Mouse (Mus musculus) hindbrain, embryonic 11.5 days (tissue): Measurements from ENCODE around the gene Elmo1. TPM values are rescaled to one million over a fixed set of nuclear protein-coding genes. Genes with fewer than 3 reads are reported as not detected.

Experiments
- ATAC-seq: fragments of 200-750 bp; cut with Nextera tagmentation; 2 replicates; pipeline ENCODE4 v1.8.0; 2017; ENCODE audit warnings: mild to moderate bottlenecking, moderate TSS enrichment, moderate library complexity; ENCODE audit not compliant: low FRiP score
- DNase-seq: peaks from one replicate; pipeline ENCODE4 v3.0.0-alpha.2; 2015; ENCODE audit warnings: low spot score
- H3K27ac ChIP-seq: fragments of 300-500 bp; sonication (generic); 2 replicates; pipeline ENCODE4 v1.5.1; 2014; ENCODE audit warnings: mild to moderate bottlenecking, low read depth, low read length
- H3K27me3 ChIP-seq: fragments of 300-500 bp; sonication (generic); 2 replicates; pipeline ENCODE4 v1.6.1; 2014; ENCODE audit warnings: mild to moderate bottlenecking, low read length, moderate library complexity, mixed read lengths; ENCODE audit not compliant: control insufficient read depth, insufficient read depth
- H3K36me3 ChIP-seq: fragments of 300-500 bp; sonication (generic); 2 replicates; pipeline ENCODE4 v1.6.1; 2014; ENCODE audit warnings: mild to moderate bottlenecking, low read length, moderate library complexity, mixed read lengths; ENCODE audit not compliant: control insufficient read depth, insufficient read depth
- H3K4me1 ChIP-seq: fragments of 300-500 bp; sonication (generic); replicated peaks from 2 replicates; pipeline ENCODE4 v1.6.1; 2014; ENCODE audit warnings: low read length, mixed read lengths; ENCODE audit not compliant: control insufficient read depth, insufficient read depth
- H3K4me2 ChIP-seq: fragments of 300-500 bp; sonication (generic); replicated peaks from 2 replicates; pipeline ENCODE4 v1.6.1; 2014; ENCODE audit warnings: mild to moderate bottlenecking, low read depth, low read length
- H3K4me3 ChIP-seq: fragments of 300-500 bp; sonication (generic); 2 replicates; pipeline ENCODE4 v1.5.1; 2014; ENCODE audit warnings: low read depth, low read length
- H3K9ac ChIP-seq: fragments of 300-500 bp; sonication (generic); 2 replicates; pipeline ENCODE4 v1.6.1; 2014; ENCODE audit warnings: low read depth, low read length
- H3K9me3 ChIP-seq: fragments of 300-500 bp; sonication (generic); 2 replicates; pipeline ENCODE4 v1.6.1; 2016; ENCODE audit warnings: low read length; ENCODE audit not compliant: control insufficient read depth
- WGBS: fragments of 180-500 bp; shearing (Covaris S2); extraction: QIAGEN DNeasy Blood & Tissue Kit; methylation state at CpG from one replicate; pipeline ENCODE4 v1.1.7; 2014; 5-methylcytosine and 5-hydroxymethylcytosine counted together
- polyA plus RNA-seq: library from polyadenylated mRNA; unstranded; fragments of >200 nt; fragmentation: Nextera tagmentation; extraction: Ambion mirVana; gene quantifications from 2 replicates; pipeline ENCODE4 v1.2.1, GENCODE M21; 2014

Elmo1 gene
- polyA plus RNA-seq, 1 experiment from 2014 or later: 22.9 TPM

- ATAC-seq (peak; percentile 53; the same call in 1 of the 2 replicates), DNase-seq (no peak)
- H3K4me1 ChIP-seq: no peaks in the 10 kb centered on the region
- no peaks in the 10 kb centered on the region for H3K9me3 ChIP-seq
- H3K4me3 ChIP-seq: no peak overlapping the region
- H3K27me3 ChIP-seq: no peaks in the 10 kb centered on the region
- no peak overlapping the region for H3K27ac ChIP-seq
- no peak overlapping the region for H3K4me2 ChIP-seq
- no peaks in the 10 kb centered on the region for H3K36me3 ChIP-seq
- no peak overlapping the region for H3K9ac ChIP-seq
- WGBS: 90% methylated on average over 11 of the region's 11 CpGs
These were observed 316.2 kb downstream of the Elmo1 start for GRCm38 (mm10) chr13:20406470-20407213.

GRCm38 (mm10) chr13:20410306-20411101 is 320.1 kb downstream of the Elmo1 start:
- ATAC-seq (no peak), DNase-seq (no peak)
- 82% methylated on average over 9 of the region's 9 CpGs for WGBS
- Histone ChIP-seq H3K4me2 (no peak overlapping the region), H3K27me3 (no peaks in the 10 kb centered on the region), H3K9me3 (no peaks in the 10 kb centered on the region), H3K27ac (no peak overlapping the region), H3K36me3 (no peaks in the 10 kb centered on the region), H3K9ac (no peak overlapping the region), H3K4me3 (no peak overlapping the region), H3K4me1 (no peaks in the 10 kb centered on the region)

GRCm38 (mm10) chr13:20416691-20417660 is 326.6 kb downstream of the Elmo1 start:
- no peaks in the 10 kb centered on the region for H3K27me3 ChIP-seq
- no peak for DNase-seq
- H3K27ac ChIP-seq: no peak overlapping the region
- H3K4me2 ChIP-seq: no peak overlapping the region
- no peaks in the 10 kb centered on the region for H3K36me3 ChIP-seq
- no peak for ATAC-seq
- WGBS: 79% methylated on average over 5 of the region's 5 CpGs
- H3K4me1 ChIP-seq: no peaks in the 10 kb centered on the region
- no peak overlapping the region for H3K4me3 ChIP-seq
- H3K9me3 ChIP-seq: no peaks in the 10 kb centered on the region
- H3K9ac ChIP-seq: no peak overlapping the region

GRCm38 (mm10) chr13:20430998-20431397 is 340.6 kb downstream of the Elmo1 start:
- no peak for ATAC-seq
- Histone ChIP-seq H3K36me3 (no peaks in the 10 kb centered on the region), H3K9ac (no peak overlapping the region), H3K4me1 (no peaks in the 10 kb centered on the region), H3K27me3 (no peaks in the 10 kb centered on the region), H3K9me3 (no peaks in the 10 kb centered on the region), H3K4me2 (no peak overlapping the region), H3K27ac (no peak overlapping the region), H3K4me3 (no peak overlapping the region)
- WGBS: 77% methylated on average over 6 of the region's 6 CpGs
- DNase-seq: no peak

DNA sequence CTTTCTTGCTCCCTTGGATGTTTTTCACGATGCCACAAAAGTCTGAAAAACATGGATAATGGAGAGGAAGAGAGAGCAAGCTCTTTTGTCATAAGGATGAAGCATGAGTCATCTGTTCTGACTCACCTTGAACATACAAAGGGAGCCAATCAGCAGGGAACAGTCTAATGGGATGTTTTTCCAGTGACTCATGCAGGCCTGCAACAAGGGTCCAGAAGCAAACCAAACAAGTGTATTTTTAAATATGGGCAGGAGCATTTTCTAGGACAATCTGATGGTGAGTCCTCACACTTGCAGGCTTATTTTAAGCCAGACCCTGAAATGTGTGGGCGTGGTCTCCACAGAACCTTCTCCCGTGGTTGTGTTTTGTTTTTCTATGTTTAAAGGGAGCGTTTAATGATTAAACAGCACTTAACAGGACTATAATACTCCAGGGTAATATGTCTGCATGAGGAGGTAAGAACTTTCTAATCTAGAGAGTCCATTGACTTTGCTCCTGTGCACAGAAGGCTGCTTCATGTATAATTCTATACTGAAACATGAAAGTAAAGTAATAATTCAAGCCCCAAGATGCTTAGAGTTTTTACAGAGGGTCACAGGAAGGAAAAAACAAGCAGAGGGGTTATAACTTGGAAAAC is 342.9 kb downstream of the Elmo1 start:
- ATAC-seq: no peak
- Histone ChIP-seq H3K9ac (no peak overlapping the region), H3K4me2 (no peak overlapping the region), H3K4me1 (no peaks in the 10 kb centered on the region), H3K9me3 (no peaks in the 10 kb centered on the region), H3K27me3 (no peaks in the 10 kb centered on the region), H3K27ac (no peak overlapping the region), H3K36me3 (no peaks in the 10 kb centered on the region), H3K4me3 (no peak overlapping the region)
- 80% methylated on average over 4 of the region's 4 CpGs for WGBS
- no peak for DNase-seq

DNA sequence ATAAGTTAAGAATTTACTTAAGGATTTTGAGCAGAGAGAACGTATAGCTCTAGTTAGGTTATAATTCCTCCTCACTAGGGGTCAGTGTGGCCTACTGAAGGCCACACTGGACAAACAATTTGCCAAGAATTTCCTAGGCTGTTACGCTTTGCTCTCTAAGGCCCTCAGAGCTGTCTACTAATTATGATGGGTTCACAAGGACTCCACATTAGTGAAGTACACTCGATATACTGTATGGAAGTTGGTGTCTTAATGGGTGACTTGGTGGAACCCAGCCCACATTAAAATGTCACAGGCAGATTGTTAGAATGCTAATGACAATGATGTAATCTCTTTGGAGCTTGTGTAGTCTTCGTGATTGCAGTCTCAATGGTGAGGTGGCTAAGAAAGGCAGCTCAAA is 343.7 kb downstream of the Elmo1 start:
- Histone ChIP-seq H3K4me1 (no peaks in the 10 kb centered on the region), H3K36me3 (no peaks in the 10 kb centered on the region), H3K27ac (no peak overlapping the region), H3K27me3 (no peaks in the 10 kb centered on the region), H3K4me2 (no peak overlapping the region), H3K4me3 (no peak overlapping the region), H3K9me3 (no peaks in the 10 kb centered on the region), H3K9ac (no peak overlapping the region)
- DNase-seq (no peak), ATAC-seq (no peak)
- WGBS: 75% methylated on average over 4 of the region's 4 CpGs

GRCm38 (mm10) chr13:20439488-20439887 is 349.1 kb downstream of the Elmo1 start:
- H3K4me2 ChIP-seq: no peak overlapping the region
- no peaks in the 10 kb centered on the region for H3K27me3 ChIP-seq
- no peak for ATAC-seq
- WGBS: 90% methylated on average over 1 of the region's 1 CpGs
- no peaks in the 10 kb centered on the region for H3K9me3 ChIP-seq
- H3K4me3 ChIP-seq: no peak overlapping the region
- no peak overlapping the region for H3K27ac ChIP-seq
- no peaks in the 10 kb centered on the region for H3K4me1 ChIP-seq
- H3K9ac ChIP-seq: no peak overlapping the region
- no peak for DNase-seq
- no peaks in the 10 kb centered on the region for H3K36me3 ChIP-seq

- ATAC-seq: no peak
- DNase-seq: no peak
These were observed 360.5 kb downstream of the Elmo1 start for GRCm38 (mm10) chr13:20450831-20451353.

More at GRCm38 (mm10) chr13:20450831-20451353, 360.5 kb downstream of the Elmo1 start:
- H3K4me1 ChIP-seq: peaks cover 2% of the 10 kb centered on the region; the same call in 1 of the 2 replicates
- no peaks in the 10 kb centered on the region for H3K9me3 ChIP-seq
- H3K36me3 ChIP-seq: no peaks in the 10 kb centered on the region
- H3K27me3 ChIP-seq: no peaks in the 10 kb centered on the region
- no peak overlapping the region for H3K27ac ChIP-seq
- H3K4me3 ChIP-seq: no peak overlapping the region
- no peak overlapping the region for H3K4me2 ChIP-seq
- 50% methylated on average over 7 of the region's 7 CpGs for WGBS
- no peak overlapping the region for H3K9ac ChIP-seq
